ENCODE assay signal across 8 mouse cellular contexts in genomic region chr2:121354820-121355592, GRCm38 (mm10). TPM values are rescaled to one million over a fixed set of nuclear protein-coding genes. Genes with fewer than 3 reads are reported as not detected.
DNase-seq lines count a peak whose midpoint lies in the region; ATAC-seq and TF ChIP-seq lines count a peak whose summit lies in the region.

Ppip5k1 (minus strand) TSS chr2:121355396.

- peaks cover 0 to 2% of the 10 kb centered on the region in 2 experiments; a peak in 2 of 4 replicates for H3K27me3 ChIP-seq in MEL (ENCODE audit: control insufficient read depth in 1 of 2, insufficient read depth in 2 of 2, low read length in 2 of 2)
- no peaks in the 10 kb centered on the region for H3K27me3 ChIP-seq in cerebellum, adult 2 months (ENCODE audit: control insufficient read depth, insufficient read depth, low read length)
- H3K27me3 ChIP-seq in forebrain, postnatal 0 days (ENCODE audit: insufficient read depth, low read length) = 0 out of 2 replicates have a peak, but pooled peaks cover 13% of the 10 kb centered on the region
- H3K27me3 ChIP-seq in lung, embryonic 15.5 days = peaks cover 35% of the 10 kb centered on the region

- TF ChIP-seq CTCF in MEL (IDR thresholded peaks at IDR 0.05 in 2 of 3, conservative IDR thresholded peaks at IDR 0.05 in 1 of 3; ENCODE audit: control insufficient read depth in 1 of 3, insufficient read depth in 1 of 3, low read depth in 2 of 3, low read length in 3 of 3, poor library complexity in 1 of 3, severe bottlenecking in 1 of 3) = peak; percentile 72 to 90 (median 87)
- peak; percentile 90 for TF ChIP-seq CTCF in cerebellum, adult 2 months (IDR thresholded peaks at IDR 0.05; ENCODE audit: borderline replicate concordance, insufficient read depth, low read depth, low read length)
- peak; percentile 97 for TF ChIP-seq CTCF in forebrain, postnatal 0 days (IDR thresholded peaks at IDR 0.05; ENCODE audit: low read depth)

- no peaks in the 10 kb centered on the region; the same call in 1 of the 2 replicates for H3K79me2 ChIP-seq in MEL (ENCODE audit: control insufficient read depth, insufficient read depth, low read length, poor library complexity)

- TF ChIP-seq EP300 in MEL (IDR thresholded peaks at IDR 0.05; ENCODE audit: low read depth in 1 of 2, low read length in 2 of 2) = no peak

- H3K4me1 ChIP-seq in MEL (ENCODE audit: control insufficient read depth in 1 of 2, insufficient read depth in 2 of 2, low read length in 2 of 2) = peaks cover 0 to 4% of the 10 kb centered on the region in 2 experiments; a peak in 2 of 4 replicates
- peaks cover 15% of the 10 kb centered on the region for H3K4me1 ChIP-seq in cerebellum, adult 2 months (ENCODE audit: control insufficient read depth, insufficient read depth, low read length)
- no peaks in the 10 kb centered on the region for H3K4me1 ChIP-seq in forebrain, postnatal 0 days (ENCODE audit: insufficient read depth)
- peaks cover 7% of the 10 kb centered on the region for H3K4me1 ChIP-seq in lung, embryonic 15.5 days

- peak within 1 kb of the TSS; percentile 86 for H3K4me2 ChIP-seq in forebrain, postnatal 0 days (ENCODE audit: low read depth)
- H3K4me2 ChIP-seq in lung, embryonic 15.5 days = peak within 1 kb of the TSS; percentile 89

- TF ChIP-seq RAD21 in MEL (IDR thresholded peaks at IDR 0.05; ENCODE audit: low read depth, low read length) = peak; percentile 60

- H3K9me3 ChIP-seq in MEL (replicated peaks; ENCODE audit: insufficient read depth, low read length) = no peaks in the 10 kb centered on the region
- H3K9me3 ChIP-seq in forebrain, postnatal 0 days (ENCODE audit: low read length) = no peaks in the 10 kb centered on the region
- H3K9me3 ChIP-seq in lung, embryonic 15.5 days = no peaks in the 10 kb centered on the region

- TF ChIP-seq POLR2A in MEL (IDR thresholded peaks at IDR 0.05; ENCODE audit: control insufficient read depth in 1 of 2, insufficient read depth in 1 of 2, low read depth in 1 of 2, low read length in 2 of 2, poor library complexity in 1 of 2) = no peak; a peak in 1 of 4 replicates
- TF ChIP-seq POLR2A in cerebellum, adult 2 months (IDR thresholded peaks at IDR 0.05; ENCODE audit: borderline replicate concordance, insufficient read depth, low read length) = peak; percentile 43; the same call in 1 of the 2 replicates

- H3K36me3 ChIP-seq in MEL (ENCODE audit: control insufficient read depth in 1 of 2, insufficient read depth in 2 of 2, low read length in 2 of 2) = no peaks in the 10 kb centered on the region; a peak in 1 of 4 replicates
- no peaks in the 10 kb centered on the region; the same call in 1 of the 2 replicates for H3K36me3 ChIP-seq in forebrain, postnatal 0 days (ENCODE audit: insufficient read depth)
- H3K36me3 ChIP-seq in lung, embryonic 15.5 days = no peaks in the 10 kb centered on the region

- 2% methylated on average over 58 of the region's 58 CpGs for WGBS in cerebellum, adult 2 months
- under 1% methylated on average over 58 of the region's 58 CpGs for WGBS in forebrain, postnatal 0 days
- WGBS in lung, embryonic 15.5 days = under 1% methylated on average over 58 of the region's 58 CpGs

- H3K27ac ChIP-seq in MEL (ENCODE audit: control insufficient read depth, low read depth, low read length) = no peak within 1 kb of the TSS
- H3K27ac ChIP-seq in cerebellum, adult 2 months (ENCODE audit: insufficient read depth, low read length) = peak within 1 kb of the TSS; percentile 69
- peak within 1 kb of the TSS; percentile 80 for H3K27ac ChIP-seq in forebrain, postnatal 0 days (ENCODE audit: low read depth, low read length)
- peak within 1 kb of the TSS; percentile 30; the same call in 1 of the 2 replicates for H3K27ac ChIP-seq in lung, embryonic 15.5 days

- peak; percentile 98 for DNase-seq in MEL (ENCODE audit: low read depth, low spot score)
- peak; percentile 98 to 99 for DNase-seq in cerebellum, adult 2 months
- DNase-seq in forebrain, postnatal 0 days = peak; percentile 99
- DNase-seq in heart, postnatal 4 days = peak; percentile 98
- peak; percentile 96 to 99 for DNase-seq in layer of hippocampus, adult 8-10 months (ENCODE audit: low spot score in 2 of 2)
- peak; percentile 94 for DNase-seq in ovary, adult 18-20 months (ENCODE audit: low spot score)
- peak; percentile 97 for DNase-seq in thymus, postnatal 0 days (ENCODE audit: low spot score)

- H3K4me3 ChIP-seq in MEL (ENCODE audit: control insufficient read depth in 1 of 2, insufficient read depth in 1 of 2, low read depth in 2 of 2, low read length in 2 of 2) = peak within 1 kb of the TSS; percentile 82 to 94
- peak within 1 kb of the TSS; percentile 94 for H3K4me3 ChIP-seq in cerebellum, adult 2 months (replicated peaks; ENCODE audit: insufficient read depth, low read depth, low read length)
- H3K4me3 ChIP-seq in forebrain, postnatal 0 days (ENCODE audit: low read depth, low read length) = peak within 1 kb of the TSS; percentile 70
- peak within 1 kb of the TSS; percentile 80 for H3K4me3 ChIP-seq in lung, embryonic 15.5 days

- ATAC-seq in forebrain, postnatal 0 days = peak; percentile 97
- ATAC-seq in lung, embryonic 15.5 days (ENCODE audit: borderline replicate concordance, extremely low read depth, low FRiP score, low TSS enrichment) = peak; percentile 98

- H3K9ac ChIP-seq in MEL (ENCODE audit: control insufficient read depth, low read depth, low read length, poor library complexity, severe bottlenecking) = peak within 1 kb of the TSS; percentile 76
- H3K9ac ChIP-seq in forebrain, postnatal 0 days = peak within 1 kb of the TSS; percentile 84
- H3K9ac ChIP-seq in lung, embryonic 15.5 days = peak within 1 kb of the TSS; percentile 60

TF ChIP-seq in MEL, 35 proteins besides CTCF, POLR2A, EP300 and RAD21:
- TF ChIP-seq ZC3H11A (IDR thresholded peaks at IDR 0.05; ENCODE audit: low read depth, low read length) (peak; percentile 36; the same call in 1 of the 2 replicates), MXI1 (IDR thresholded peaks at IDR 0.05; ENCODE audit: low read depth, low read length) (peak; percentile 38; the same call in 1 of the 2 replicates), NRF1 (IDR thresholded peaks at IDR 0.05; ENCODE audit: insufficient read depth, low read depth, low read length, poor library complexity, severe bottlenecking) (0 out of 2 replicates have a peak, but pooled peaks have one; percentile 28), ZMIZ1 (IDR thresholded peaks at IDR 0.05; ENCODE audit: low read depth, low read length) (no peak), CHD1 (IDR thresholded peaks at IDR 0.05; ENCODE audit: low read depth, low read length) (no peak), USF1 (IDR thresholded peaks at IDR 0.05; ENCODE audit: low read depth, low read length) (peak; percentile 76), MYC (IDR thresholded peaks at IDR 0.05; ENCODE audit: low read depth, low read length) (0 out of 2 replicates have a peak, but pooled peaks have one; percentile 34), HCFC1 (IDR thresholded peaks at IDR 0.05; ENCODE audit: low read depth, low read length) (peak; percentile 80), JUND (IDR thresholded peaks at IDR 0.05; ENCODE audit: low read depth, low read length) (no peak), MAZ (IDR thresholded peaks at IDR 0.05; ENCODE audit: low read depth, low read length) (peak; percentile 65), SMC3 (IDR thresholded peaks at IDR 0.05; ENCODE audit: low read depth, low read length) (peak; percentile 51), TBP (IDR thresholded peaks at IDR 0.05; ENCODE audit: low read depth, low read length) (no peak)

RNA-seq across cellular contexts. Expression of gene Ppip5k1, which starts in this region (rescaled TPM):
- 8.7 and 10.4 TPM in 2 replicates for total RNA-seq in MEL (2012; rRNA removed)
- polyA plus RNA-seq in MEL (2012; ENCODE audit: insufficient read depth in 1 of 2, insufficient read length in 2 of 2, low read depth in 1 of 2, low replicate concordance in 2 of 2, missing spikeins in 1 of 2) = 10 to 100 TPM in 1 of 2 experiments, not detected in 1; 14.8 TPM
- 160 and 183 TPM in 2 replicates for polyA plus RNA-seq in cerebellum, adult 2 months (2012; rRNA removed)
- 11.1 and 12.4 TPM in 2 replicates for total RNA-seq in forebrain, postnatal 0 days (2014; rRNA removed)
- 10.9 and 13.6 TPM in 2 replicates for polyA plus RNA-seq in forebrain, postnatal 0 days (2015; fragmentation: Nextera tagmentation; extraction: Ambion mirVana)
- total RNA-seq in heart, postnatal 4 days (2021) = 10 to 100 TPM; 22.4 to 22.8 TPM
- total RNA-seq in layer of hippocampus, adult 8-10 months (2022) = 100 to 1,000 TPM; 100 to 132 (median 118) TPM
- polyA plus RNA-seq in lung, embryonic 15.5 days (2015; fragmentation: Nextera tagmentation; extraction: Ambion mirVana) = 10.0 and 12.3 TPM in 2 replicates
- polyA plus RNA-seq in thymus, postnatal 0 days (2015; fragmentation: Nextera tagmentation; extraction: Ambion mirVana) = 8.5 and 8.7 TPM in 2 replicates
